Mouse (Mus musculus) bone marrow macrophage, adult 2 months (primary cell): Measurements from ENCODE around the gene Hnf4a.

Experiments
- CTCF ChIP-seq: IDR thresholded peaks from 2 replicates; pipeline ENCODE4 v1.5.1; 2012; ENCODE audit warnings: low read depth, mild to moderate bottlenecking, low read length, moderate library complexity
- POLR2A ChIP-seq: IDR thresholded peaks from 2 replicates; pipeline ENCODE4 v1.6.1; 2012; ENCODE audit warnings: mild to moderate bottlenecking, low read depth, low read length, borderline replicate concordance

GRCm38 (mm10) chr2:163462386-163462785 lies 44.2 kb upstream of the Hnf4a start:
- TF ChIP-seq CTCF (no peak), POLR2A (no peak)
